Mouse (Mus musculus): ENCODE measurements around the gene Clmp.

GRCm38 (mm10) chr9:40767946-40768345 lies 82.2 kb downstream of the Clmp start:
- TF ChIP-seq CTCF (IDR thresholded peaks at IDR 0.05; ENCODE audit: borderline replicate concordance, extremely low read depth, insufficient read depth, insufficient read length): no peak
- TF ChIP-seq POLR2A (IDR thresholded peaks at IDR 0.05; ENCODE audit: borderline replicate concordance, extremely low read depth, insufficient read depth, insufficient read length, poor library complexity, severe bottlenecking): no peak

All from brain, embryonic 14.5 days (tissue).